Mouse (Mus musculus) liver, embryonic 14.5 days (tissue): ENCODE measurements around the gene Rbm42. TPM values are rescaled to one million over a fixed set of nuclear protein-coding genes. Genes with fewer than 3 reads are reported as not detected.
A peak's percentile ranks its signal among the peaks of the same experiment; 100 is the strongest.

ENCODE experiments used
- ATAC-seq: fragments of 200-750 bp; cut with Nextera tagmentation; 2 replicates; pipeline ENCODE4 v1.8.0; 2017; ENCODE audit warnings: moderate number of reproducible peaks, mild to moderate bottlenecking, moderate library complexity; ENCODE audit not compliant: insufficient read depth
- DNase-seq, 3 experiments: peaks; one replicate each; pipeline ENCODE4 v3.0.0-alpha.2; 2012 to 2013; ENCODE audit warnings: low read depth in 3 of 3, low spot score in 3 of 3
- H3K27ac ChIP-seq: fragments of 300-500 bp; sonication (generic); 2 replicates; pipeline ENCODE4 v1.5.1; 2014; ENCODE audit warnings: moderate library complexity, mild to moderate bottlenecking, control low read depth, inconsistent platforms
- H3K27me3 ChIP-seq: fragments of 300-500 bp; sonication (generic); 2 replicates; pipeline ENCODE4 v1.6.1; 2014; ENCODE audit warnings: mild to moderate bottlenecking, low read length, moderate library complexity; ENCODE audit not compliant: control insufficient read depth, insufficient read depth
- H3K36me3 ChIP-seq: fragments of 300-500 bp; sonication (generic); replicated peaks from 2 replicates; pipeline ENCODE4 v1.6.1; 2014; ENCODE audit warnings: low read depth; ENCODE audit not compliant: control insufficient read depth, insufficient read depth
- H3K4me1 ChIP-seq, 2 experiments: fragments of 200-500 bp in 1 of 2; fragments of 300-500 bp in 1 of 2; sonication (generic) in 1 of 2; replicated peaks; 2 replicates each; pipeline ENCODE4 v1.6.1; 2012 to 2014; ENCODE audit warnings: antibody characterized with exemption in 1 of 2, inconsistent platforms in 1 of 2, low read length in 1 of 2; ENCODE audit not compliant: control insufficient read depth in 2 of 2, insufficient read depth in 2 of 2
- H3K4me2 ChIP-seq: fragments of 300-500 bp; sonication (generic); 2 replicates; pipeline ENCODE4 v1.6.1; 2014; ENCODE audit warnings: low read depth, mild to moderate bottlenecking, control low read depth, moderate library complexity
- H3K4me3 ChIP-seq, 2 experiments: fragments of 200-500 bp in 1 of 2; fragments of 300-500 bp in 1 of 2; sonication (generic) in 1 of 2; 2 replicates each; pipeline ENCODE4 v1.5.1; 2012 to 2014; ENCODE audit warnings: low read depth in 2 of 2, low read length in 2 of 2, mild to moderate bottlenecking in 2 of 2, control low read depth in 1 of 2, inconsistent platforms in 1 of 2, moderate library complexity in 1 of 2; ENCODE audit not compliant: insufficient read depth in 1 of 2
- H3K9ac ChIP-seq: fragments of 300-500 bp; sonication (generic); replicated peaks from 2 replicates; pipeline ENCODE4 v1.6.1; 2014; ENCODE audit warnings: mild to moderate bottlenecking, control low read depth, moderate library complexity
- H3K9me3 ChIP-seq: fragments of 300-500 bp; sonication (generic); 2 replicates; pipeline ENCODE4 v1.6.1; 2016; ENCODE audit warnings: low read length, mixed read lengths; ENCODE audit not compliant: control insufficient read depth
- CTCF ChIP-seq: IDR thresholded peaks from 2 replicates; pipeline ENCODE4 v1.5.1; 2016; ENCODE audit warnings: antibody characterized with exemption, low read depth, control low read depth
- EP300 ChIP-seq: IDR thresholded peaks from 2 replicates; pipeline ENCODE4 v1.6.1; 2016; ENCODE audit warnings: antibody characterized with exemption, low read depth
- WGBS: fragments of 180-500 bp; shearing (Covaris S2); extraction: QIAGEN DNeasy Blood & Tissue Kit; methylation state at CpG from one replicate; pipeline ENCODE4 v1.1.7; 2014; ENCODE audit not compliant: insufficient replicate concordance; 5-methylcytosine and 5-hydroxymethylcytosine counted together
- polyA plus RNA-seq, 2 experiments: library from polyadenylated mRNA; depleted of rRNA in 1 of 2; stranded (reverse) in 1 of 2; unstranded in 1 of 2; fragments of >200 nt; fragmentation: Nextera tagmentation in 1 of 2; extraction: Ambion mirVana in 1 of 2; gene quantifications; 2 replicates each; pipeline versions ENCODE4 v1.2.1 to v1.2.3; 2012 to 2014

The Rbm42 gene
- polyA plus RNA-seq, 2 experiments = 22.9 to 34.5 TPM

GRCm38 (mm10) chr7:30664529-30665200 lies 14.5 kb upstream of the Rbm42 start, which contains the start of gene Haus5:
TSS of gene Haus5 (minus strand) at chr7:30664994.
- peaks cover 15% of the 10 kb centered on the region for H3K36me3 ChIP-seq
- peak within 1 kb of the TSS; percentile 73 to 92 for H3K4me3 ChIP-seq
- peak within 1 kb of the TSS; percentile 94 for H3K4me2 ChIP-seq
- DNase-seq (peak; percentile 90 to 92 (median 91)), ATAC-seq (peak; percentile 91)
- peak within 1 kb of the TSS; percentile 84 for H3K9ac ChIP-seq
- no peaks in the 10 kb centered on the region for H3K9me3 ChIP-seq
- WGBS = under 1% methylated on average over 34 of the region's 34 CpGs
- TF ChIP-seq CTCF = no peak
- TF ChIP-seq EP300 = no peak
- H3K4me1 ChIP-seq = peaks cover 4 to 6% of the 10 kb centered on the region in 2 experiments; a peak in 2 of 4 replicates
- H3K27ac ChIP-seq = peak within 1 kb of the TSS; percentile 27
- H3K27me3 ChIP-seq = no peaks in the 10 kb centered on the region

- Histone ChIP-seq H3K27ac (no peak overlapping the region), H3K4me1 (no peaks in the 10 kb centered on the region), H3K4me2 (no peak overlapping the region), H3K9me3 (no peaks in the 10 kb centered on the region), H3K27me3 (peaks cover 26% of the 10 kb centered on the region), H3K4me3 (no peak overlapping the region), H3K9ac (no peak overlapping the region), H3K36me3 (peaks cover 18% of the 10 kb centered on the region)
- TF ChIP-seq EP300 (no peak), CTCF (no peak)
- ATAC-seq (no peak), DNase-seq (no peak)
- WGBS = 20% methylated on average over 4 of the region's 4 CpGs
Measured at GRCm38 (mm10) chr7:30639083-30639482, 11.0 kb downstream of the Rbm42 start.

- H3K4me3 ChIP-seq = no peak overlapping the region
- H3K4me1 ChIP-seq = no peaks in the 10 kb centered on the region
- no peaks in the 10 kb centered on the region for H3K9me3 ChIP-seq
- H3K9ac ChIP-seq = no peak overlapping the region
- H3K27ac ChIP-seq = no peak overlapping the region
- H3K4me2 ChIP-seq = no peak overlapping the region
- TF ChIP-seq EP300 (no peak), CTCF (no peak)
- H3K27me3 ChIP-seq = peaks cover 50% of the 10 kb centered on the region
- H3K36me3 ChIP-seq = peaks cover under 1% of the 10 kb centered on the region; the same call in 1 of the 2 replicates
- whole genome bisulfite sequencing = 13% methylated on average over 11 of the region's 11 CpGs
- no peak for ATAC-seq
- no peak for DNase-seq
Measured at GRCm38 (mm10) chr7:30636395-30636794, 13.7 kb downstream of the Rbm42 start.

GRCm38 (mm10) chr7:30635752-30636151 lies 14.4 kb downstream of the Rbm42 start, which contains the start of gene Etv2:
TSS of gene Etv2 (minus strand) at chr7:30635852.
- Histone ChIP-seq H3K4me2 (peak within 1 kb of the TSS; percentile 2; the same call in 1 of the 2 replicates), H3K36me3 (no peaks in the 10 kb centered on the region), H3K9ac (no peak within 1 kb of the TSS; the same call in 1 of the 2 replicates), H3K4me1 (no peaks in the 10 kb centered on the region), H3K27me3 (peaks cover 51% of the 10 kb centered on the region), H3K9me3 (no peaks in the 10 kb centered on the region), H3K4me3 (no peak within 1 kb of the TSS), H3K27ac (no peak within 1 kb of the TSS)
- DNase-seq (no peak), ATAC-seq (no peak)
- 3% methylated on average over 5 of the region's 5 CpGs for WGBS
- no peak for TF ChIP-seq CTCF
- no peak for TF ChIP-seq EP300

GRCm38 (mm10) chr7:30634621-30635020 lies 15.5 kb downstream of the Rbm42 start:
- peaks cover 51% of the 10 kb centered on the region for H3K27me3 ChIP-seq
- no peaks in the 10 kb centered on the region for H3K4me1 ChIP-seq
- H3K4me3 ChIP-seq = no peak overlapping the region
- WGBS = 3% methylated on average over 20 of the region's 20 CpGs
- no peak overlapping the region for H3K27ac ChIP-seq
- DNase-seq (no peak), ATAC-seq (peak; percentile 50; the same call in 1 of the 2 replicates)
- TF ChIP-seq EP300 (no peak), CTCF (peak; percentile 86)
- H3K36me3 ChIP-seq = no peaks in the 10 kb centered on the region
- no peaks in the 10 kb centered on the region for H3K9me3 ChIP-seq
- no peak overlapping the region for H3K9ac ChIP-seq
- H3K4me2 ChIP-seq = peak overlapping the region; percentile 2; the same call in 1 of the 2 replicates
